Mouse (Mus musculus) spleen, postnatal 10 days (tissue): ENCODE data around the gene Timm17a.

Source experiments
- DNase-seq, 2 experiments: peaks; one replicate each; pipeline ENCODE4 v3.0.0; 2021 to 2022; ENCODE audit warnings: low spot score in 2 of 2

The Timm17a gene

DNA sequence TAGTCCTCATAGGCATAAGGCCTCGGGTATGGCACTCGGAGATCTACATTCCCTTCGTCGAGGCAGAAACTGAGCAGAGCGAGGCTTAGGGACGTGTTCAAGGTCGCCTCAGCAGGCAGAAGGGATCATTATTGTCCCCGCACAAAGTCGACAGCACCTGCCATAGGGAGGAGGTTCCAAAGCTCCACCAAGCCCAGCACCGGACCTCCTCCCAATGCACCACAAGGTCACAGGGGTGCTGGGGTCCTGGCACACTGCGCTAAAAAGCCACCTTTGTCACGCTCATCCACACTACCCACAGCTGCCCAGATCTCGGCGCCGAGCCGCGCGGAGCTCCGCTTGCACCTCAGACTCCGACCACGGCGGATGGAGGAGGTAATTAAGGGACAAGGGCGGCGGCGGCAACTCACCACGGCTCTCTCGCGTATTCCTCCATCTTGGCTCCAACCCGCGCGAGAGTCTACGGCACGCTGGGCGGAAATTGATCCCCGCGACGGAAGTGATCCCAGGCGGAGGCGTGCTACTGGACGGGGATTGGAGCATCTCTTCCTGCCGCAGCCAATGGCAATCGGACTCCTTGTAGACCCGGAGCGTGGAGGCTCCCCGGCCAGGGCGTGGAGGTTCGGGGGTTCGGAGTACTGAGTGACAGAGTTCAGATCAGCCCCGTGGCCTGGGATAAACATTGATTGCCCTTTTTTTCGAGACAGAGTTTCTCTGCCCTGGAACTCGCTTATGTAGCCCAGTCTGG is at the start of gene Timm17a:
Gene Timm17a, minus strand, starts transcription at position 495 of the 748 bp plus-strand sequence.
- peak; percentile 79 to 92 for DNase-seq

DNA sequence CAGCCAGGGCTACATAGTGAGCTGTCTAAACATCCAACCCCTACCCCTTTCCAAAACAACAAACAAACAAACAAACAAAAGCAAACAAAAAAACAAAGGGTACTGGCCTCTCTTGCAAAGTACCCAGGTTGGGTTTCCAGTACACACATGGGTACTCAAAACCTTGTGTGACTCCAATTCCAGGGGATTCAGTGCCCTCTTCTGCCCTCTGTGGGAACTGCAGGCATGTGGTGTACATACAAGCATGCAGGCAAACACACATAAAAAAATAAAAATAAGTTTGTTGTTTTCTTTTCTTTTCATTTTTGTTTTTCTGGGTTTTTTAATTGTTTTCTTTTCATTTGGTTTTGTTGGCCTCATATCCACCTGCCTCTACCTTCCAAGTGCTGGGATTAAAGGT is 48.5 kb upstream of the Timm17a start:
- DNase-seq = no peak

- no peak for DNase-seq
These were observed 47.9 kb upstream of the Timm17a start for GRCm38 (mm10) chr1:135361491-135361890.

DNA sequence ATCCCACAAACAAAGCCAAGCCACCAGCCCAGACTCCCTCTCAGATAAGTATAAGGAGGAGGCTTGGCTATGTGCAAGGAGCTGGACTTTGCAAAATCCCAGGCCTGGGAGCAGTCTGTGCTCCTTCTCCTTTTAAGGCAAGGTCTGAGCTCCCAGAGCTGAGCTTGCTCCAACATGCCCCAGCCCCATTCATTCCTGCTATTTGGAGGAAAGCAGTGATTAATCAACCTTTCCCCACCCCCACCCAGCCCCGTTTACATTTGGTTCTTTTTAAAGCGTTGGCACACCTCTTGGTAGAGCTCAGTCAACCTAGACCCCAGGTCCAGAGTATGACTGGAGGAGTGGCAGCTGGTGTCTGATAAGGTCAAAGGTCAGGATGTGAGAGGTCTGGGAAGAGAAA is 45.5 kb upstream of the Timm17a start:
- no peak for DNase-seq

DNA sequence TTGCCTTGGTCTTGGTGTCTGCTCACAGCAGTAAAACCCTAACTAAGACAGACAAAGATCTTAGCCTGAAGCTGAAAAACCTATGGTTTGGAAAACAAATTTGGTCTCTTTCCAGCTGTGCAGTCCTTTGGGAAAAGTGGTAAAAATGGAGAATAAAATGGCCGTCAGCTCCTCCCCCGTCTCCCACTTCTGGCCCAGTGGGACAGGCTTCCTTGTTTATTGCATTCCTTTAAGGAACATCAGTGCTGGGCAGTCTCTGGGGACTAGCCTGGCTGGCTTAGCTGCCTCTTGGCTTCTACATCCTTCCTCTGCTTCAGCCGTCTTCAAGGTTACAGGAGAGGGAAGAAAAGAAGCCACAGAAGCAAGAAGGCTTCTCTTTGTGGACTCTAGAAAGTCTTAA is 38.4 kb upstream of the Timm17a start:
- no peak for DNase-seq

GRCm38 (mm10) chr1:135347498-135348169 is 34.1 kb upstream of the Timm17a start:
- no peak for DNase-seq

GRCm38 (mm10) chr1:135346891-135347290 is 33.3 kb upstream of the Timm17a start:
- DNase-seq = no peak

DNA sequence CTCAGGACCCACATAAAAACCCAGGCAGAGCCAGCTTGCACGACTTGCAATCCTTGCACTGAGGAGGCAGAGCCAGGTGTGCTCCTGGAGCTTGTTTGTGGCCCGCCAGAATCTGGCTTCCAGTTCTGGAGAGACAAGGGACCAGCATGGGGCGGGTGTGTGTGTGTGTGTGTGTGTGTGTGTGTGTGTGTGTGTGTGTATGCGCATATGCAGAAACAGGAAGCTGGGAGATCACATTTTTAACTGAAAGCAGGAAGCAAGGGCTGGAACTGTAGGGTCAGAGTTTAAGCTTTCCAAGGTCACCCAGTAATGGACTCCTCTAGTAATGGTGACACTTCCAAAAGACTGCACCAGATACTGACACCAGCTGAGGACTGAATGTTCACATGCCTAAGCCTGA is 30.4 kb upstream of the Timm17a start:
- no peak for DNase-seq

- no peak for DNase-seq
These were observed 28.4 kb upstream of the Timm17a start for GRCm38 (mm10) chr1:135341947-135342346.

DNA sequence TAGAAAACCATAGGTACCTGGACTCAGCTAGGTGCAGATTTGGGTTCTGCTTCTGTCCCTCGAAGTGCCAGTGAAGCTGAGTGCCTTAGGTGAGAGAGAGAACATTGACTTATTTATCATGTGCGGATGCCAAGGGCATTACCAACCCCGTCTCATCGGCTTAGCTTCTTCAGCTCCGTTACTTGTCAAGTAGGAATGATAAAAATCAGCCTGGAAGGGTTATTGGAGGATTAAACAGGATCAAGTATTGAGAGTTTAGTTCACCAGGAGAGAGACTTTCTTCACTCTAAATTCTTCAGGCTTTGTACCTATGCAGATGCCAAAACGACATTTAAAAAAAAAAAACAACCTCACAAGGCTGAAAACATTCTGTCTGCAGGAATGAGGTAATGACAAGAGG is 17.0 kb upstream of the Timm17a start:
- no peak for DNase-seq

- DNase-seq = no peak
These were observed 14.8 kb upstream of the Timm17a start for GRCm38 (mm10) chr1:135328368-135328767.

DNA sequence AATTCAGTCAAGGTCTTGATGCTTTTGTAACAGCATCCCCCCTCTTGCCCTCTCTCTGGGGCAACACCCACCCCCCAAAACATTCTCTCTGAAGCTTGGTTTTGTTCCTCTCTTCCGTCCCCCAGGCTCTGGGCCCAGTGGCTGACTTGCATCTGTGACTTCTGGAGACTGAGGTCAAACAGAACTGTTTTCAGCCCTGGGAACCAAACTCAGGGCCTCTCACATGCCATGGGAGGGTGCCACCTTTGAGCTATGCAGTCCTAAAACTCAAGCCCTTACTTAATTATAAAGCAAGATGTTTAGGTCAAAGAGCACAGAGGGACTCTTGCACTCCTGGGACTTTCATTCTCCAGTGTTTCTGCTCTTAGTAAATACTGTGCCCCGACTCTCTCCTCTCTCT is 12.4 kb upstream of the Timm17a start:
- DNase-seq = no peak

GRCm38 (mm10) chr1:135324571-135324970 is 11.0 kb upstream of the Timm17a start, which contains the start of gene Lmod1:
TSS of gene Lmod1 (plus strand) at chr1:135324807.
- no peak for DNase-seq

- DNase-seq = no peak
These were observed 9.9 kb upstream of the Timm17a start for GRCm38 (mm10) chr1:135323367-135323901.

- no peak for DNase-seq
These were observed 1.4 kb downstream of the Timm17a start for GRCm38 (mm10) chr1:135312201-135312600.

DNA sequence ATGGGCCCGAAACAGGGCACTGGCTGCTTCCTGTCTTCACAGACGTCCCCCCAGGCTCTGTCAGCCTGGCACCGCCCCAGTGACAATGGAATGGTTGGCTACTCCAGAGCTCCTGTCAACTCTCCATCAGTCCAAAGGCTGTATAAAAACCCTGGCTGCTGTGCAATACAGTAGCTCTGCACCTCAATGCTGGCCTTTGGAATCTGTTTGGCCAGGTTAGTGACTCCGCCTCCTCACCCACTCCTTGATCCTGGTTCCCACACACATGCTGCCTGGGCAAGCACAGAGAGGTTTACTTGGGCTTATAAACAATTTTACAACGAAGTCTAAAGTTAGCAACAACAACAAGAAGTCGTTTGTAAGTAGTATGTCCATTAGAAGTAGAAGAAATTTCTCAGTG is 2.2 kb downstream of the Timm17a start:
- DNase-seq = no peak

- no peak for DNase-seq
These were observed 22.7 kb downstream of the Timm17a start for GRCm38 (mm10) chr1:135290908-135291307.

GRCm38 (mm10) chr1:135286311-135286710 is 27.3 kb downstream of the Timm17a start:
- DNase-seq = no peak

GRCm38 (mm10) chr1:135283826-135284291 is 29.7 kb downstream of the Timm17a start, which contains the start of gene Rnpep:
TSS of gene Rnpep (minus strand) at chr1:135284084.
- peak; percentile 47 to 57 for DNase-seq

DNA sequence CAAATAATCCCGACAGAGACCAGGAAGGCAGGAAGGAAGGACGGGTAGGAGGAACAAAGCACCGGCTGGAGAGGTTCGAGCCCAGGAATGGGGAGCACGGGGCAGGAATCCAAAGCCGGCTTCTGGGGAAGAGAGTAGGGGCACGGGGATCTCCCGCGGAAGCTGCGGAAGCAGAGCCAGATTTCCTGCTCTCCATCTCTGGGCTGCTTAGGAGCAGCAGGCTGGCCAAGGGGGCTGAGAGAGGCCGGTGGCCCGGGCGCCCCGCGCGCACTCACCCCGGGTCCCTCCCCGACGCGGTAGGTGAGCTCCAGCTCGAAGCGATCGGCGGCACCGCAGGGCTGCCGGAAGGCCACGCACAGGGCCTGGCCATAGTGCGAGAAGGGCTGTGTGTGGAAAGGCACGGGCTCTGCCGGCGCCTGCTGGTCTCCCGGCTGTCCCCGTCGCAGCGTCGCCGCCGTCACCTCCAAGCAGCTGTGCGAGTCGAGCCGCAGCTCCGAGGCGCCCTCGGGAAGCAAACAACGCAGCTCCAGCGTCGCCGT is 30.2 kb downstream of the Timm17a start:
- peak in 1 of 2 experiments; percentile 41 for DNase-seq

- no peak for DNase-seq
These were observed 30.9 kb downstream of the Timm17a start for GRCm38 (mm10) chr1:135282536-135283286.

GRCm38 (mm10) chr1:135281841-135282240 is 31.7 kb downstream of the Timm17a start:
- no peak for DNase-seq
